Mouse (Mus musculus) spleen, adult 2 months (tissue): ENCODE measurements around the gene Lrp4. TPM values are rescaled to one million over a fixed set of nuclear protein-coding genes. Genes with fewer than 3 reads are reported as not detected.

ENCODE experiments used
- DNase-seq, 2 experiments: peaks; one replicate each; pipeline versions ENCODE4 v3.0.0 to v3.0.0-alpha.2; 2012 to 2021; ENCODE audit warnings: low spot score in 2 of 2, low read depth in 1 of 2
- H3K27ac ChIP-seq: fragments of 200-500 bp; 2 replicates; pipeline ENCODE4 v1.5.1; 2012; ENCODE audit warnings: low read length, inconsistent platforms; ENCODE audit not compliant: insufficient read depth
- H3K27me3 ChIP-seq: fragments of 200-500 bp; 2 replicates; pipeline ENCODE4 v1.6.1; 2012; ENCODE audit warnings: mild to moderate bottlenecking, moderate library complexity, low read length, inconsistent platforms; ENCODE audit not compliant: control insufficient read depth, insufficient read depth
- H3K36me3 ChIP-seq: fragments of 200-500 bp; 2 replicates; pipeline ENCODE4 v1.6.1; 2012; ENCODE audit warnings: mild to moderate bottlenecking, low read length, inconsistent platforms; ENCODE audit not compliant: control insufficient read depth, insufficient read depth
- H3K4me1 ChIP-seq: fragments of 200-500 bp; 2 replicates; pipeline ENCODE4 v1.6.1; 2011; ENCODE audit warnings: inconsistent platforms; ENCODE audit not compliant: control insufficient read depth, insufficient read depth, insufficient read length
- H3K4me3 ChIP-seq: fragments of 200-500 bp; 2 replicates; pipeline ENCODE4 v1.5.1; 2011; ENCODE audit warnings: mild to moderate bottlenecking, inconsistent platforms; ENCODE audit not compliant: insufficient read depth, insufficient read length; ENCODE audit errors: extremely low read depth
- CTCF ChIP-seq: fragments of 200-500 bp; IDR thresholded peaks from 2 replicates; pipeline ENCODE4 v1.5.1; 2011; ENCODE audit warnings: mild to moderate bottlenecking, inconsistent platforms; ENCODE audit not compliant: insufficient read depth, insufficient read length, insufficient replicate concordance; ENCODE audit errors: extremely low read depth
- POLR2A ChIP-seq: fragments of 200-500 bp; IDR thresholded peaks from 2 replicates; pipeline ENCODE4 v1.6.1; 2011; ENCODE audit warnings: low read depth, low read length, inconsistent platforms
- WGBS: fragments of 180-500 bp; shearing (Covaris S2); methylation state at CpG from one replicate; pipeline ENCODE4 v1.1.7; 2018; 5-methylcytosine and 5-hydroxymethylcytosine counted together
- polyA plus RNA-seq: library from polyadenylated mRNA; depleted of rRNA; stranded (reverse); fragments of >200 nt; gene quantifications from 2 replicates; pipeline ENCODE4 v1.2.3, GENCODE M21; 2012; rRNA removed

Lrp4 gene
- polyA plus RNA-seq = 1.9 and 2.2 TPM in 2 replicates

GRCm38 (mm10) chr2:91457259-91457655, at the start of gene Lrp4:
TSS of gene Lrp4 (plus strand) at chr2:91457511.
- Histone ChIP-seq H3K4me1 (peaks cover 2% of the 10 kb centered on the region), H3K27me3 (peaks cover 23% of the 10 kb centered on the region), H3K27ac (no peak within 1 kb of the TSS), H3K36me3 (no peaks in the 10 kb centered on the region), H3K4me3 (peak within 1 kb of the TSS; percentile 51; the same call in 1 of the 2 replicates)
- DNase-seq = no peak
- WGBS = 8% methylated on average over 25 of the region's 36 CpGs
- TF ChIP-seq POLR2A = no peak
- TF ChIP-seq CTCF = no peak

GRCm38 (mm10) chr2:91408031-91408430, 49.3 kb upstream of the Lrp4 start:
- peaks cover 3% of the 10 kb centered on the region; the same call in 1 of the 2 replicates for H3K4me1 ChIP-seq
- DNase-seq = no peak
- no peak overlapping the region for H3K4me3 ChIP-seq
- no peak overlapping the region for H3K27ac ChIP-seq
- TF ChIP-seq CTCF (no peak), POLR2A (no peak)
- WGBS = 86% methylated on average over 2 of the region's 2 CpGs
- no peaks in the 10 kb centered on the region for H3K27me3 ChIP-seq
- no peaks in the 10 kb centered on the region for H3K36me3 ChIP-seq

DNA sequence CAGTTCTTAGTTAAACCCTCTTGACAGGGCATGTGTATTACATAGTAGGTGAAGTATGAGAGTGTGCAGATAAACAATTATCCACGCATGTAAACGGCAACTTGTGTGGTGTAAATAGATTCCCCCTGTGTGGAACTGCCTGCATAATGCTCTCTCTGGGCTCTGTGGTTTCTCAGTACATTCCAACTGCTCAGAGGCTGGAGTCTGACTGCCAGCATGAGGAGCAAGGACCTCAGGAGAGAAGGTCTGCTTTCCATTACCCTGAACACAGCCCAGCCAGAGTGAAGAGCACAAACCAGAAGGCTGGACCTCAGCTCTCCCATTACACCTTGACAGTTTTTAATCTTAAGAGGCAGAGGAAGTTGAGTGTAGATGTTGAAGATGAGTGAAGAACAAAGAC, 45.8 kb upstream of the Lrp4 start:
- no peaks in the 10 kb centered on the region for H3K36me3 ChIP-seq
- H3K4me3 ChIP-seq = no peak overlapping the region
- 90% methylated on average over 2 of the region's 2 CpGs for WGBS
- peaks cover 3% of the 10 kb centered on the region; the same call in 1 of the 2 replicates for H3K4me1 ChIP-seq
- no peak for DNase-seq
- no peak overlapping the region for H3K27ac ChIP-seq
- H3K27me3 ChIP-seq = no peaks in the 10 kb centered on the region
- no peak for TF ChIP-seq CTCF
- TF ChIP-seq POLR2A = no peak

- H3K4me3 ChIP-seq = no peak overlapping the region
- peaks cover 3% of the 10 kb centered on the region; the same call in 1 of the 2 replicates for H3K4me1 ChIP-seq
- 54% methylated on average over 5 of the region's 5 CpGs for WGBS
- H3K27me3 ChIP-seq = no peaks in the 10 kb centered on the region
- DNase-seq = peak; percentile 4
- no peaks in the 10 kb centered on the region for H3K36me3 ChIP-seq
- H3K27ac ChIP-seq = no peak overlapping the region
- no peak for TF ChIP-seq POLR2A
- TF ChIP-seq CTCF = no peak
Observed at GRCm38 (mm10) chr2:91412361-91412760, 45.0 kb upstream of the Lrp4 start.

GRCm38 (mm10) chr2:91413811-91414210, 43.5 kb upstream of the Lrp4 start:
- Histone ChIP-seq H3K27ac (no peak overlapping the region), H3K27me3 (no peaks in the 10 kb centered on the region), H3K4me1 (peaks cover 3% of the 10 kb centered on the region; the same call in 1 of the 2 replicates), H3K36me3 (no peaks in the 10 kb centered on the region), H3K4me3 (no peak overlapping the region)
- no peak for DNase-seq
- TF ChIP-seq POLR2A = no peak
- TF ChIP-seq CTCF = no peak
- WGBS = 84% methylated on average over 1 of the region's 1 CpGs

DNA sequence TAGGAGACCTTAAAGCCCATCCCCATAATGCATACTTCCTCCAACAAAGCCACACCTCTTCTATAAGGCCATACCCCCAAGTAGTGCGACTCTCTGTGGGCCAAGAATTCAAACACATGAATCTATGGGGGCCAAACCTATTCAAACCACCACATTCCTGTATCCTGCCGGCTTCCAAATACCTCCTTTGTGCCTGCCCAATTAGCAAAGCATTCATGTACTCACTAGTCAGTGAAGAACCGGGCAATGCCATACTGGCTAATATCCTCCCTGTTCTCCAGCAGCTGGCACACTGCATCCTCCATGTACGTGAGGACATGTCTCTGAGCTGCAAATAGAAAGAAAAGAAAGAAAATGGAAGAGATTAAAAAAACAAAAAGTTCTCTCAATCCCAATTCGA, 35.7 kb upstream of the Lrp4 start:
- 92% methylated on average over 5 of the region's 5 CpGs for WGBS
- H3K27me3 ChIP-seq = no peaks in the 10 kb centered on the region

DNA sequence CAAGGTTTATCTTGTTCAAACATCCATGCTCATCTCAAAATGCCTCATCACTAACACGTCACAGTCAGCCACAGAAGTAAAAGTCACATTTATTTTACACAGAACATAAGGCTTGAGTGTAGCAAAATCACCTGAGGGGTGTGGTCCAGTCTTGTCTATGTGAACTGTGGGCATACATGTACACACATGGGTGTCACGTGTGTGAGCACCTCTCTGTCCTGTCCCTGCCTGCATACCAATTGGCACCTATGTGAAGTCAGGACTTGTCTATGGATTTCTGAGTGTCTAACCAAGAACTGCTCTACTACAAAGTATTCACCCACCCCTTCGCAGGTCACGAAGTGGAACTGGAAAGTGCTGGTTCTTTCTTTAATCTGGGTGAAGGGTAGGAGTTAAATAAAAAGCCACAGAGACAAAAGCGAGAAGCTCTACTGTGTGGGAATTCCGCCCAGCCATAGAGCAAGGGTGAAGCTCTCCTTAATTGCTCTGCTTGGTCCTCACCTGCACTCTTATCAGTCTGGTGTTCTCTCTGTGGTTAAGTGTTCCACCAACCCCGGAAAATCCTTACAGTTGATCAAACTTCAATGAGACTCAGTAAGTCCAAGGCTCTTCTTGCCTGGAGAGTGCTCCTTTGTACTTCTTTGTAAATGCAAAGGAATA, 33.1 kb upstream of the Lrp4 start:
- no peak overlapping the region for H3K27ac ChIP-seq
- no peak overlapping the region for H3K4me3 ChIP-seq
- no peak for DNase-seq
- H3K4me1 ChIP-seq = no peaks in the 10 kb centered on the region
- 84% methylated on average over 7 of the region's 7 CpGs for WGBS
- no peaks in the 10 kb centered on the region for H3K27me3 ChIP-seq
- TF ChIP-seq POLR2A = no peak
- no peak for TF ChIP-seq CTCF
- H3K36me3 ChIP-seq = no peaks in the 10 kb centered on the region

More for the DNA sequence above, 35.7 kb upstream of the Lrp4 start:
- no peak for DNase-seq
- Histone ChIP-seq H3K4me1 (no peaks in the 10 kb centered on the region), H3K4me3 (no peak overlapping the region), H3K27ac (no peak overlapping the region), H3K36me3 (no peaks in the 10 kb centered on the region)
- no peak for TF ChIP-seq CTCF
- no peak for TF ChIP-seq POLR2A
